Comparison of ENCODE assay signal across 9 mouse cellular contexts in genomic region chr4:154070896-154071295, GRCm38 (mm10). TPM values are rescaled to one million over a fixed set of nuclear protein-coding genes. Genes with fewer than 3 reads are reported as not detected.
A peak's percentile ranks its signal among the peaks of the same experiment; 100 is the strongest.
DNase-seq lines count a peak whose midpoint lies in the region; ATAC-seq lines count a peak whose summit lies in the region.
"Had no signal": no experiment of that assay in that cellular context is flagged by ENCODE, and none has a peak within 500 bp of the region (broad histone marks: within the 10 kb centered on the region; RNA-seq: fewer than 3 reads in every experiment).

No protein-coding gene starts in this region.

- peaks cover 17% of the 10 kb centered on the region for H3K27me3 ChIP-seq in hindbrain, embryonic 11.5 days (ENCODE audit: control insufficient read depth, insufficient read depth, low read length)
- peaks cover 48% of the 10 kb centered on the region for H3K27me3 ChIP-seq in hindbrain, embryonic 13.5 days
- H3K27me3 ChIP-seq in limb, embryonic 10.5 days (ENCODE audit: low read depth, poor library complexity, severe bottlenecking), result peaks cover 59% of the 10 kb centered on the region

- ATAC-seq in hindbrain, embryonic 11.5 days (ENCODE audit: low FRiP score), result 0 out of 2 replicates have a peak, but pooled peaks have one; percentile 4
- ATAC-seq in hindbrain, embryonic 13.5 days (ENCODE audit: low FRiP score), result no peak

- H3K9ac ChIP-seq in hindbrain, embryonic 11.5 days (ENCODE audit: low read depth, low read length), result no peak overlapping the region
- no peak overlapping the region for H3K9ac ChIP-seq in hindbrain, embryonic 13.5 days

- H3K4me2 ChIP-seq in hindbrain, embryonic 11.5 days (replicated peaks; ENCODE audit: low read depth, low read length), result no peak overlapping the region
- no peak overlapping the region for H3K4me2 ChIP-seq in hindbrain, embryonic 13.5 days

- no peaks in the 10 kb centered on the region for H3K9me3 ChIP-seq in hindbrain, embryonic 11.5 days (ENCODE audit: control insufficient read depth, low read length)
- no peaks in the 10 kb centered on the region for H3K9me3 ChIP-seq in hindbrain, embryonic 13.5 days
- H3K9me3 ChIP-seq in limb, embryonic 10.5 days (replicated peaks), result no peaks in the 10 kb centered on the region

- H3K36me3 ChIP-seq in hindbrain, embryonic 11.5 days (ENCODE audit: control insufficient read depth, insufficient read depth, low read length), result no peaks in the 10 kb centered on the region
- H3K36me3 ChIP-seq in hindbrain, embryonic 13.5 days, result no peaks in the 10 kb centered on the region
- no peaks in the 10 kb centered on the region for H3K36me3 ChIP-seq in limb, embryonic 10.5 days

- no peak overlapping the region for H3K4me3 ChIP-seq in hindbrain, embryonic 11.5 days (ENCODE audit: low read depth, low read length)
- no peak overlapping the region for H3K4me3 ChIP-seq in hindbrain, embryonic 13.5 days
- no peak overlapping the region for H3K4me3 ChIP-seq in limb, embryonic 10.5 days

- H3K4me1 ChIP-seq in hindbrain, embryonic 11.5 days (replicated peaks; ENCODE audit: control insufficient read depth, insufficient read depth, low read length), result no peaks in the 10 kb centered on the region
- peaks cover 11% of the 10 kb centered on the region for H3K4me1 ChIP-seq in hindbrain, embryonic 13.5 days (replicated peaks)
- H3K4me1 ChIP-seq in limb, embryonic 10.5 days, result no peaks in the 10 kb centered on the region

- peak; percentile 46 for DNase-seq in hindbrain, embryonic 11.5 days (ENCODE audit: low spot score)
- peak; percentile 89 for DNase-seq in R1 (ENCODE audit: low read depth, low spot score)
- DNase-seq in embryo, embryonic 11 days, result peak; percentile 74
- DNase-seq in limb, embryonic 10.5 days (ENCODE audit: low spot score), result peak; percentile 56
- peak; percentile 60 for DNase-seq in retina, postnatal 1 day
- no peak for DNase-seq in frontal cortex, adult 2 months (ENCODE audit: extremely low spot score in 1 of 2, low spot score in 1 of 2)
- no peak for DNase-seq in right cerebral cortex, postnatal 10 days (ENCODE audit: low spot score in 2 of 2)

- H3K27ac ChIP-seq in hindbrain, embryonic 11.5 days (ENCODE audit: low read depth, low read length), result no peak overlapping the region
- H3K27ac ChIP-seq in hindbrain, embryonic 13.5 days, result no peak overlapping the region
- H3K27ac ChIP-seq in limb, embryonic 10.5 days, result no peak overlapping the region
- H3K27ac ChIP-seq: macrophage had no signal

- WGBS in hindbrain, embryonic 11.5 days, result 4% methylated on average over 5 of the region's 5 CpGs
- WGBS in hindbrain, embryonic 13.5 days, result 0% methylated on average over 5 of the region's 5 CpGs
- 2% methylated on average over 5 of the region's 5 CpGs for WGBS in limb, embryonic 10.5 days

RNA-seq across cellular contexts. Expression of gene Ccdc27, which starts 28.4 kb away (rescaled TPM):
- not detected in 2 replicates for polyA plus RNA-seq in hindbrain, embryonic 11.5 days (2014; fragmentation: Nextera tagmentation; extraction: Ambion mirVana)
- polyA plus RNA-seq in hindbrain, embryonic 13.5 days (2015; fragmentation: Nextera tagmentation; extraction: Ambion mirVana), result not detected in 2 replicates
- not detected in 2 replicates for polyA plus RNA-seq in limb, embryonic 10.5 days (2016; fragmentation: Nextera tagmentation; extraction: Ambion mirVana)
- polyA plus RNA-seq in frontal cortex, adult 2 months (2012; rRNA removed), result not detected in 2 replicates
- polyA plus RNA-seq: macrophage had no signal

RNA-seq across cellular contexts. Expression of gene Smim1, which starts 44.9 kb away (rescaled TPM):
- polyA plus RNA-seq in hindbrain, embryonic 11.5 days (2014; fragmentation: Nextera tagmentation; extraction: Ambion mirVana), result 9.7 and 9.8 TPM in 2 replicates
- polyA plus RNA-seq in hindbrain, embryonic 13.5 days (2015; fragmentation: Nextera tagmentation; extraction: Ambion mirVana), result 7.3 and 8.1 TPM in 2 replicates
- polyA plus RNA-seq in limb, embryonic 10.5 days (2016; fragmentation: Nextera tagmentation; extraction: Ambion mirVana), result 12.7 and 27.4 TPM in 2 replicates
- polyA plus RNA-seq in frontal cortex, adult 2 months (2012; rRNA removed), result 19.4 and 20.0 TPM in 2 replicates

RNA-seq across cellular contexts. Expression of gene Lrrc47, which starts 59.4 kb away (rescaled TPM):
- polyA plus RNA-seq in hindbrain, embryonic 11.5 days (2014; fragmentation: Nextera tagmentation; extraction: Ambion mirVana), result 11.8 and 14.2 TPM in 2 replicates
- polyA plus RNA-seq in hindbrain, embryonic 13.5 days (2015; fragmentation: Nextera tagmentation; extraction: Ambion mirVana), result 20.3 and 24.4 TPM in 2 replicates
- 28.3 and 32.2 TPM in 2 replicates for polyA plus RNA-seq in limb, embryonic 10.5 days (2016; fragmentation: Nextera tagmentation; extraction: Ambion mirVana)
- polyA plus RNA-seq in frontal cortex, adult 2 months (2012; rRNA removed), result 49.0 and 51.1 TPM in 2 replicates

Comparison
In these comparisons a context has a peak if more than half of its experiments do, and no peak if none do; other contexts are left out.
1. DNase-seq: peak in hindbrain, embryonic 11.5 days (single experiment), R1 (single experiment), embryo, embryonic 11 days (single experiment), limb, embryonic 10.5 days (single experiment) and retina, postnatal 1 day (single experiment); none in frontal cortex, adult 2 months (0 of 2) and right cerebral cortex, postnatal 10 days (0 of 2).